Mouse (Mus musculus): ENCODE results near the gene Irak1bp1. TPM values are rescaled to one million over a fixed set of nuclear protein-coding genes. Genes with fewer than 3 reads are reported as not detected.

Gene Irak1bp1
- polyA plus RNA-seq, 1 experiment from 2014 or later: 27.8 TPM

DNA sequence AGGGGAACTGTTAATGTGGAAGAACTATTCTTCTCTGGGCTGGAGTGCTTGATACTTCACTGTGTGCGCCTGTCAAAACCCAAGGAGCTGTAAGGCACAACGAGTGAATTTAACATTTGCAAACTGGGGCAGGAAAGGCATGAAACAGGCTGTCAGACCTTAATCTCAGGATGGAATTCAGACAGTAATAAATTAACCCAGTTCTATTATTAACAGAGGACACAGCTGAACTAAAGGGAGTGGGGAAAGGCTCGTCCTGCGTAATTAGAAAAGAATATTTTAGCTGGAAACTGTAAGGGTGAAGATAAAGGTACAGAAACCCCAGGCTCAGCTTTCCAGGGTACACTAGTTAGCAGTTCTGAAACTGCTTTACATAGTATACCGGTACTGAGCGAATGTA lies 6.6 kb downstream of the Irak1bp1 start:
- peaks cover 30% of the 10 kb centered on the region for H3K36me3 ChIP-seq
- H3K4me3 ChIP-seq (replicated peaks): no peak overlapping the region
- no peak overlapping the region for H3K27ac ChIP-seq
- peaks cover 11% of the 10 kb centered on the region for H3K4me1 ChIP-seq (replicated peaks)
- H3K9ac ChIP-seq (replicated peaks): no peak overlapping the region
- whole genome bisulfite sequencing: 75% methylated on average over 6 of the region's 6 CpGs
- no peak overlapping the region for H3K4me2 ChIP-seq
- no peak for ATAC-seq (ENCODE audit: insufficient number of reproducible peaks, insufficient read depth, low FRiP score, low TSS enrichment, low read depth)
- H3K27me3 ChIP-seq: no peaks in the 10 kb centered on the region
- H3K9me3 ChIP-seq: no peaks in the 10 kb centered on the region

- Histone ChIP-seq H3K36me3 (peaks cover 41% of the 10 kb centered on the region), H3K27ac (no peak overlapping the region), H3K27me3 (no peaks in the 10 kb centered on the region), H3K4me3 (replicated peaks) (no peak overlapping the region), H3K4me2 (no peak overlapping the region), H3K9me3 (no peaks in the 10 kb centered on the region), H3K9ac (replicated peaks) (no peak overlapping the region), H3K4me1 (replicated peaks) (no peaks in the 10 kb centered on the region)
- ATAC-seq (ENCODE audit: insufficient number of reproducible peaks, insufficient read depth, low FRiP score, low TSS enrichment, low read depth): no peak
- WGBS: 87% methylated on average over 4 of the region's 4 CpGs
Observed at GRCm38 (mm10) chr9:82842671-82843070, 13.3 kb downstream of the Irak1bp1 start.

GRCm38 (mm10) chr9:82854040-82854439 lies 24.7 kb downstream of the Irak1bp1 start:
- no peak for ATAC-seq (ENCODE audit: insufficient number of reproducible peaks, insufficient read depth, low FRiP score, low TSS enrichment, low read depth)
- WGBS: 52% methylated on average over 2 of the region's 2 CpGs

GRCm38 (mm10) chr9:82854973-82855614 lies 25.8 kb downstream of the Irak1bp1 start:
- ATAC-seq (ENCODE audit: insufficient number of reproducible peaks, insufficient read depth, low FRiP score, low TSS enrichment, low read depth): no peak
- no peak overlapping the region for H3K9ac ChIP-seq (replicated peaks)
- no peaks in the 10 kb centered on the region for H3K9me3 ChIP-seq
- H3K36me3 ChIP-seq: no peaks in the 10 kb centered on the region
- H3K4me1 ChIP-seq (replicated peaks): no peaks in the 10 kb centered on the region
- no peak overlapping the region for H3K4me2 ChIP-seq
- no peak overlapping the region for H3K4me3 ChIP-seq (replicated peaks)
- H3K27ac ChIP-seq: no peak overlapping the region
- WGBS: 43% methylated on average over 3 of the region's 3 CpGs
- H3K27me3 ChIP-seq: no peaks in the 10 kb centered on the region

More at GRCm38 (mm10) chr9:82854040-82854439, 24.7 kb downstream of the Irak1bp1 start:
- no peaks in the 10 kb centered on the region for H3K4me1 ChIP-seq (replicated peaks)
- H3K9ac ChIP-seq (replicated peaks): no peak overlapping the region
- H3K36me3 ChIP-seq: no peaks in the 10 kb centered on the region
- no peaks in the 10 kb centered on the region for H3K27me3 ChIP-seq
- no peak overlapping the region for H3K27ac ChIP-seq
- H3K4me2 ChIP-seq: no peak overlapping the region
- H3K9me3 ChIP-seq: no peaks in the 10 kb centered on the region
- H3K4me3 ChIP-seq (replicated peaks): no peak overlapping the region

GRCm38 (mm10) chr9:82856241-82856640 lies 26.9 kb downstream of the Irak1bp1 start:
- no peaks in the 10 kb centered on the region for H3K9me3 ChIP-seq
- WGBS: 80% methylated on average over 4 of the region's 4 CpGs
- H3K27me3 ChIP-seq: no peaks in the 10 kb centered on the region
- no peak overlapping the region for H3K9ac ChIP-seq (replicated peaks)
- H3K36me3 ChIP-seq: no peaks in the 10 kb centered on the region
- no peak overlapping the region for H3K4me3 ChIP-seq (replicated peaks)
- no peak overlapping the region for H3K27ac ChIP-seq
- no peak overlapping the region for H3K4me2 ChIP-seq
- no peaks in the 10 kb centered on the region for H3K4me1 ChIP-seq (replicated peaks)
- ATAC-seq (ENCODE audit: insufficient number of reproducible peaks, insufficient read depth, low FRiP score, low TSS enrichment, low read depth): no peak

DNA sequence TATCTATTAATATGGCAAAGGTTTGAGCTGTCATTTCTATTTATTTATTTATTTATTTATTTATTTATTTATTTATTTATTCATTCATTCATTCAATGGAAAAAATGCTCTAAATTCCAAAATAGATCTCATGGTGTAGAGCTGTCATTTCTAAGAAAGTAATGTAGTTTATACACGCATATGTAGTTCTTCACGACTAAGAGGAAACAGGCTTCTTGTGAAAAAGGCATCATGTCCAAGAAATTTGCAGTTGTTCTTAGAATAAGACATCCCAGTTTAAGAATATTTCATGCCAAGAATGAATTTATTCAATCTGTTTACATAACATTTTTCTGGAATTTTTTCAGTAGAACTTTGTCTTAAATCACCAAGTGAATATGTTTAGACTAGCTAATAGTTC lies 31.5 kb downstream of the Irak1bp1 start:
- Histone ChIP-seq H3K9me3 (no peaks in the 10 kb centered on the region), H3K36me3 (no peaks in the 10 kb centered on the region; the same call in 1 of the 2 replicates), H3K4me2 (no peak overlapping the region), H3K27me3 (no peaks in the 10 kb centered on the region), H3K4me1 (replicated peaks) (no peaks in the 10 kb centered on the region), H3K9ac (replicated peaks) (no peak overlapping the region), H3K4me3 (replicated peaks) (no peak overlapping the region), H3K27ac (no peak overlapping the region)
- WGBS: 94% methylated on average over 2 of the region's 2 CpGs
- no peak for ATAC-seq (ENCODE audit: insufficient number of reproducible peaks, insufficient read depth, low FRiP score, low TSS enrichment, low read depth)

- H3K27ac ChIP-seq: no peak overlapping the region
- no peaks in the 10 kb centered on the region for H3K9me3 ChIP-seq
- no peak overlapping the region for H3K4me2 ChIP-seq
Observed at GRCm38 (mm10) chr9:82861316-82861715, 32.0 kb downstream of the Irak1bp1 start.

GRCm38 (mm10) chr9:82861775-82862430 lies 32.6 kb downstream of the Irak1bp1 start:
- no peak for ATAC-seq (ENCODE audit: insufficient number of reproducible peaks, insufficient read depth, low FRiP score, low TSS enrichment, low read depth)
- Histone ChIP-seq H3K9me3 (no peaks in the 10 kb centered on the region), H3K9ac (replicated peaks) (no peak overlapping the region), H3K4me3 (replicated peaks) (no peak overlapping the region), H3K4me1 (replicated peaks) (no peaks in the 10 kb centered on the region), H3K4me2 (no peak overlapping the region), H3K27ac (no peak overlapping the region), H3K27me3 (no peaks in the 10 kb centered on the region), H3K36me3 (no peaks in the 10 kb centered on the region; the same call in 1 of the 2 replicates)
- 88% methylated on average over 3 of the region's 3 CpGs for WGBS

More at GRCm38 (mm10) chr9:82861316-82861715, 32.0 kb downstream of the Irak1bp1 start:
- H3K9ac ChIP-seq (replicated peaks): no peak overlapping the region
- 83% methylated on average over 4 of the region's 4 CpGs for WGBS
- H3K36me3 ChIP-seq: no peaks in the 10 kb centered on the region; the same call in 1 of the 2 replicates
- H3K4me1 ChIP-seq (replicated peaks): no peaks in the 10 kb centered on the region
- H3K27me3 ChIP-seq: no peaks in the 10 kb centered on the region
- no peak overlapping the region for H3K4me3 ChIP-seq (replicated peaks)
- no peak for ATAC-seq (ENCODE audit: insufficient number of reproducible peaks, insufficient read depth, low FRiP score, low TSS enrichment, low read depth)

DNA sequence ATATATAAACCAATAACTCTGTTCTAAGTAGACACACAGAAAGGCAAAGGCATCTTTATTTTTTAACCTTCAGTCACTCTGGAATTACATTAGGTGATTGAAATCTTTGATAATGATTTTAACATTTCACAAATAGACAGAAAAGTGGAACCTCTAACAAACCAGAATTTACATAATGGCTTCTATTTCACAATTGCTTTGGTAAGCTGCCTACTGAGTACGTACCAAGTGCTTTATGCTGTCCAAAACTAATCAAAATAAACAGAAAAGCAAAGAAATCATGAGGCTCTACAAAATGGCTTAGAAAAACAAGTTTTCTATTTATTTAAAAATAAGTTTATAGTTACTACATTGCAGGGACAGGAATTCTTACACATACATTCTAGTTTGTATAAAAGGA lies 36.8 kb downstream of the Irak1bp1 start:
- no peak overlapping the region for H3K9ac ChIP-seq (replicated peaks)
- no peak overlapping the region for H3K4me3 ChIP-seq (replicated peaks)
- WGBS: 93% methylated on average over 1 of the region's 1 CpGs
- H3K27ac ChIP-seq: no peak overlapping the region
- H3K36me3 ChIP-seq: peaks cover 8% of the 10 kb centered on the region
- no peak overlapping the region for H3K4me2 ChIP-seq
- no peaks in the 10 kb centered on the region for H3K4me1 ChIP-seq (replicated peaks)
- no peak for ATAC-seq (ENCODE audit: insufficient number of reproducible peaks, insufficient read depth, low FRiP score, low TSS enrichment, low read depth)
- no peaks in the 10 kb centered on the region for H3K27me3 ChIP-seq
- H3K9me3 ChIP-seq: no peaks in the 10 kb centered on the region

DNA sequence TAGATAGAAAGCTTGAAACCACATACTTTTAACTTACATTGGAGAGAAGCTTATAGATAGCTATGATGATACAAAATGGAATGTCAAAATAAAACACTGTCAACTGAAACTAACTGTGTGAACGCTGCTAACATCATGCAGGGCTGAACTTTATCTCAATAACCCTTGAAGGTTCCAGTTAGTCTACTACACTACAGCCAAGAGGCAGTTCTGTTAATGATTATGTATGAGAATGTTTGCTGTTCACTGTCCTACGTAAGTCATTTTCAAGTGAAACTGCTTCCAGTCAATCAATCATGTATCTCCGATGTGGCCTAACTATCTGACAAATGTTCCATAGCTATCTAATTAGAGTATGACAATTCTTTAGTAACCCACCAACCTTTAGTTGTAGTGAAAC lies 38.4 kb downstream of the Irak1bp1 start:
- no peak overlapping the region for H3K9ac ChIP-seq (replicated peaks)
- H3K9me3 ChIP-seq: no peaks in the 10 kb centered on the region
- H3K27ac ChIP-seq: no peak overlapping the region
- 92% methylated on average over 3 of the region's 3 CpGs for WGBS
- no peaks in the 10 kb centered on the region for H3K4me1 ChIP-seq (replicated peaks)
- no peak for ATAC-seq (ENCODE audit: insufficient number of reproducible peaks, insufficient read depth, low FRiP score, low TSS enrichment, low read depth)
- H3K4me3 ChIP-seq (replicated peaks): no peak overlapping the region
- peaks cover 19% of the 10 kb centered on the region for H3K36me3 ChIP-seq
- no peaks in the 10 kb centered on the region for H3K27me3 ChIP-seq
- no peak overlapping the region for H3K4me2 ChIP-seq

DNA sequence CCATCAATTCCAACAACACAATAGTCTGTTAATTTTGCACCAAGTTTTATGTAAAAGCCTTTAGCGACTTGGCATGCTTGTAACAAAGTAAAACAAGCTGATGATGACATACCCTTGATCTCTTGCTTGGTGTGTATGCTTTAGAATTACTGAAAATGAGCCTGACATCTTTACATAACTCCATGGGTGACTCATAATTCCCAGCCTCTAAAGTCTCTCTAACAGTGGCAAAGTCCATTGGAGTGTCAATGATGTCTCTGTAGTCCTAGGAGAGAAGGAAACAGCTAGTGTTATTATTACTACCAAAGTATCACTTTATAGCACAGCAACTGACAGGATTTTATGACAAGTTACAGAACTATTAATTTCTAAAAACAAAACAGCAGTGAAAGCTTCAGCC lies 47.7 kb downstream of the Irak1bp1 start:
- no peaks in the 10 kb centered on the region for H3K27me3 ChIP-seq
- H3K4me3 ChIP-seq (replicated peaks): no peak overlapping the region
- H3K9ac ChIP-seq (replicated peaks): no peak overlapping the region
- H3K27ac ChIP-seq: no peak overlapping the region
- no peaks in the 10 kb centered on the region for H3K9me3 ChIP-seq
- 92% methylated on average over 1 of the region's 1 CpGs for WGBS
- peaks cover 71% of the 10 kb centered on the region for H3K36me3 ChIP-seq
- no peak overlapping the region for H3K4me2 ChIP-seq
- no peak for ATAC-seq (ENCODE audit: insufficient number of reproducible peaks, insufficient read depth, low FRiP score, low TSS enrichment, low read depth)
- H3K4me1 ChIP-seq (replicated peaks): no peaks in the 10 kb centered on the region

GRCm38 (mm10) chr9:82884177-82884576 lies 54.8 kb downstream of the Irak1bp1 start:
- Histone ChIP-seq H3K9ac (replicated peaks) (no peak overlapping the region), H3K4me2 (no peak overlapping the region), H3K27me3 (no peaks in the 10 kb centered on the region), H3K27ac (no peak overlapping the region), H3K4me3 (replicated peaks) (no peak overlapping the region), H3K9me3 (no peaks in the 10 kb centered on the region), H3K4me1 (replicated peaks) (no peaks in the 10 kb centered on the region), H3K36me3 (peaks cover 65% of the 10 kb centered on the region)
- no peak for ATAC-seq (ENCODE audit: insufficient number of reproducible peaks, insufficient read depth, low FRiP score, low TSS enrichment, low read depth)
